Mouse (Mus musculus): ENCODE results near the gene Tec.

The Tec gene

DNA sequence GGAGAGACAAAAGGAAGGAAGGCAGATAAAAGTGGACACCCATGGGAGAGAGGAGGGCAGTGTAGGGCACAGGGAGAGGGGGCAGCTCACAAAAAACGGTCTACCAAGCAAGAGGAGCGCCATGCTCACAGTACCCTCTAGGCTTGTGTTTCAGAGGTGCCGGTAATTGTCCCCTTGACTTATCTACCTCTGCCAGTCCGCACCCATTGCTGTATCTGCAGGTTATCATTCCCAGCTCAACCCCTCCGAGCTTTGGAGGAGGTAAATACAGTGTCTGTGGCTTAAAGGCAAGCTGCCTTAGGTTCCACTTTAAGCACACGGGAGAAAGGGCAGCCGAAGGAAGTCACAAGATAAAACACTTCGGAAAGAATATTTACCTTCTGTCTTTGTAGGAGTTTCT lies 31.0 kb upstream of the Tec start:
- CTCF ChIA-PET, result no interaction called here
- POLR2A ChIA-PET, result interaction anchor here in 2 of 4 experiments (1.5 to 15.6 kb wide), 2 partner anchors 15 to 20 kb away, joined by 5 to 284 read pairs; partner anchors contain the start of gene Slain2 (in 2 of the 2)

- POLR2A ChIA-PET, result interaction anchor here in 3 of 4 experiments (0.6 to 15.6 kb wide), 7 partner anchors 8 to 341 kb away, joined by 3 to 284 read pairs (median 5); partner anchors contain the start of genes Slain2 (in 2 of the 3) and Tec (in 1 of the 3)
- CTCF ChIA-PET, result no interaction called here
These were observed 29.7 kb upstream of the Tec start for GRCm38 (mm10) chr5:72897998-72898397.

GRCm38 (mm10) chr5:72896478-72897279 lies 28.4 kb upstream of the Tec start:
- CTCF ChIA-PET, result no interaction called here
- POLR2A ChIA-PET, result interaction anchor here in 2 of 4 experiments (1.1 to 15.6 kb wide), 5 partner anchors 9 to 28 kb away, joined by 3 to 284 read pairs (median 6); partner anchors contain the start of genes Slain2 (in 2 of the 2) and Tec (in 1 of the 2)

DNA sequence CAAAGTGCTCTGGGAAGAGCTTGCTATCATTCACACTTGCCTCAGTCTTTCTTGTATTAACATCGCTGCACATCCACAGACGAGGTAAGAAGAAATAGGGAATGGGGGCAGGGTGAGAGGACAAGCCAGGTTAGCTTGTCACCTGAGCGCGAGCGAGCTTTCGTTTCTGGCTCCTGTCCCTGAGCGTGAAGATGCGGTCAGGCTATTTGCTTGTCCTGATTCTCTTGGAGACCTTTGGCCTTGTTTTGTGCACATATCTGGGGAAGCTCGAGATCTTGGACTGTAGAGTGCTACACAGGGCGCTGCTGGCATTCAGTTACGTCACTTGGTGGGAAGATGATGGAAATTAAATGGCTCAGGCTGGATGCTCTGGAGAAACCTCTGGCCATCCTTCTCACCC lies 27.0 kb upstream of the Tec start:
- CTCF ChIA-PET, result interaction anchor here (0.6 to 1.5 kb wide), 7 partner anchors 8 to 161 kb away, joined by 3 to 9 read pairs (median 4); no protein-coding TSS in a partner anchor
- POLR2A ChIA-PET, result interaction anchor here (0.5 to 15.6 kb wide), 7 partner anchors 9 to 269 kb away, joined by 3 to 284 read pairs (median 5); partner anchors contain the start of gene Slain2 (in 3 of the 4)

- POLR2A ChIA-PET, result interaction anchor here (0.6 to 15.6 kb wide), 8 partner anchors 8 to 342 kb away, joined by 3 to 284 read pairs (median 4); partner anchors contain the start of genes Slain2 (in 2 of the 4) and Tec (in 1 of the 4)
- CTCF ChIA-PET, result interaction anchor here (0.6 to 1.6 kb wide), 11 partner anchors 9 to 446 kb away, joined by 3 to 7 read pairs (median 3); no protein-coding TSS in a partner anchor
These were observed 25.7 kb upstream of the Tec start for GRCm38 (mm10) chr5:72893987-72894386.

- POLR2A ChIA-PET, result interaction anchor here (0.6 to 2.0 kb wide), 16 partner anchors 9 to 599 kb away, joined by 3 to 15 read pairs (median 4); partner anchors contain the start of genes Slain2 (in 3 of the 4) and Tec (in 1 of the 4)
- CTCF ChIA-PET, result interaction anchor here (0.6 to 1.4 kb wide), 17 partner anchors 9 to 427 kb away, joined by 3 to 9 read pairs (median 4); partner anchors contain the start of gene Nfxl1 (in 1 of the 4)
These were observed 23.3 kb upstream of the Tec start for GRCm38 (mm10) chr5:72891534-72891933.

DNA sequence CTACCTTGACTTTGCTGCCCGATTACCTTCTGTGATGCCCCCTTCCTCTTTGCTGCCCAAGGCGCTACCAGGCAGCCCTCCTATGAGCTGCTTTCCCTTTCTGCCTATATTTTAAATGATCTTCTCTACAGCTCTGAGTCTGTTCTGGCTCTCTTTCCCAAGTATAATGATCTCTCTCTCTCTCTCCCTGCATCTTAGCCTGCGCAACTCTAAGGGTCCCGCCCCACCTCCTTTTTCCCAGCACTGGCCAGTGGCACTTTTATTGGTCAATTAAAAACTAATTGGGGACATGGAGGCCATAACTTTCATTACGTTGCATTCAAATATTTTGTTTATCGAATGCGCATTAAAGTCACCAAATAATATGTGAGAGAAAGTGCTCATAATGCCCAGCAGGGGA lies 20.0 kb upstream of the Tec start:
- POLR2A ChIA-PET, result interaction anchor here in 2 of 4 experiments (0.8 to 1.3 kb wide), 5 partner anchors 12 to 27 kb away, joined by 3 read pairs; no protein-coding TSS in a partner anchor
- CTCF ChIA-PET, result no interaction called here

DNA sequence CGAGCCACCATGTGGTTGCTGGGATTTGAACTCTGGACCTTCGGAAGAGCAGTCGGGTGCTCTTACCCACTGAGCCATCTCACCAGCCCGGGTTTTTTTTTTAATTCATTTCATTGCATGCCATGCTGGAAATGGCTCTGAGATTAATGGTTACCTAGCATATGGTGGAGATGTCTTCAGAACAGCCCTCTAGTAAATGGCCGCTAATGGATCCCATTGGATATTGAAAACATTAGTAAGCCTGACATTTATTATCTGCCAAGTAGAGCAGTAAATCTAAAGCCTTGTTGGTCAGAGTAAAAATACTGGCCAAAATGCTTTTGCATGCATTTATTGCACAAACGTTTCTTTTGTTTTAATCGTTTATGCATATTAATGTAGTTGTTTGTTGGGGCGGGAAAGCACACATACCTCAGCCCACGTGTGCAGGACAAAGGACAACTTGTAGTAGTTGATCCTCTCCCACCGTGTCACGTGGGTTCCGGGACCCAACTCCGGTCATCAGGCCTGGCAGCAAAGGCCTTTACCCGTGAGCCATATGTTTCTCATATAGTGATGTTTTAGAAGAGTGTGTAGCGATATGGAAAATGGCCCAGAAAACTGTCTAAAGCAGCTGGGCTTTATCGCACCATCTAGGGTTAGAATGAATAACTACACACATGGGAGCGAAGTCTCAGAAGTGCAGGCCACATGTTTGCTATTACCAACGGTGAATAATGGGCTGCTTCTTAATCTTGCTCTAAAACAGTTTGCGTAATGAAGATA lies 18.4 kb upstream of the Tec start:
- ChIA-PET CTCF (no interaction called here), POLR2A (no interaction called here)

DNA sequence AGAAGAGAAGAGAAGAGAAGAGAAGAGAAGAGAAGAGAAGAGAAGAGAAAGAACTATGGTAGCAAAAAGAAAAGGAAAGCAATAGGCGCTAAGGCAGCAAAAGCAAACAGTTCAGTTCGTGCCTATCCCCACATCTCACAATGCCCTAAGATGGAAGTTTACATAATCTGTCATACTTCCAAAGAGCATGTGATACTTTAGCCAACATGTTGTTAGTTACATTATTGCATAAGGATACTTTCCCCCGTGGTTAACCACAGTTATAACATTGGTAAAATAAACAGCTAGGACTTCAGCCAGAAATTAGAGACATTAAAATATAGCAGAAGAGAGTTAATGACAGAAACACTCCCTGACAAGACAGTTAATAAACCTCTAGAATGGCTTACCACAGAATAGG lies 15.4 kb upstream of the Tec start:
- CTCF ChIA-PET, result no interaction called here
- POLR2A ChIA-PET, result no interaction called here

- CTCF ChIA-PET, result no interaction called here
- POLR2A ChIA-PET, result interaction anchor here in 1 of 4 experiments (1.2 kb wide), 1 partner anchor 9 kb away, joined by 4 read pairs; no protein-coding TSS in a partner anchor
These were observed 14.1 kb upstream of the Tec start for GRCm38 (mm10) chr5:72882412-72882765.

DNA sequence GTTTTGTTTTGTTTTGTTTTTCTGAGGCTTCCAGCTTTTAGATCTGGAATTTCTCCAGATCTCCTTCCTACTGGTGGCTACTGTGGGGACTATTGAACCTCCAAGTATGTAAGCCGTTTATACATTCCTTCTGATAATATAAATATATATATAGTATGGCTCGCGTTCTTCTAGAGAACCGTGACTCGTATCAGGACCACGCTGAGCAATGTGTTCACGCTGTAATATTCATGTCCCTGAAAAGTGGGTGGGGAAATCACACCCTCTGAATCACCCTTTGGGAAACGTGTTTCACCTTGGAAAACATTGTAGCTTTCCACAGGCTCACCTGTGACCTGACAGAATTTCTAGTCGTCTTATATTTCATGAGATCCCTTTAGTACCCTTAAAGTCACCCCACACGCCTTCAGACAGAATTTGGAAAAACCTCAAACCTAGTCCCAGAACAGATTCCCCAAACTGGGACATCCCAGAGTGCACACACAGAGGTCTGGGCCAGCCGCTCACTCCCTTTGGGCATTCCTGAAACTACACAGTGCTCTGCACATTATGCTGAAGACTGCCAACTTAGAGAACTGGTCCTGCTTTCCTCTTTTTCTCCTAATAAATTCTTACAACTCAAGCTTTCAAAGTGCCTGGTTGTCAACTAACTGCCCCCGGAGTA lies 13.6 kb upstream of the Tec start:
- ChIA-PET CTCF (no interaction called here), POLR2A (interaction anchor here in 3 of 4 experiments (0.5 to 1.2 kb wide), 3 partner anchors 10 to 302 kb away, joined by 4 to 5 read pairs (median 5); no protein-coding TSS in a partner anchor)

DNA sequence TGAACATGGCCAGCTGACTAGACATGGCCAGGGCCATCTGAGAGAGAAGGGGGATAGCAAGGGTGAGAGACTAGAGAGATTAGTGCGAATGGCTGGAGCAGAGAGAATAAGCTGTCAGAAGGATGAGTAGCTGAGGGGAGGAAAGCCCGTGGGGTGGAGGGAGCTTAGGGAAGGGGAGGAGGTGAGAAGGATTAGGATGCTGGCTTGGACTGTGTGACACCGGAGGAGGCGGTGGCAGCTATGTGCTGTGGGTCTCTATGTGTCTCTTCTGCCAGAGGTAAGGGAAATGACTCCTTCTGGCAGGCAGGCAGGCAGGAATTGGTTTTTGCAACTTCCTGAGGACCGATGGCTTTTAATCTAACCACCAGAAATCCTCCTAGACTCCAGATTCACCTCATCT lies 11.5 kb upstream of the Tec start:
- CTCF ChIA-PET, result interaction anchor here in 1 of 4 experiments (0.7 kb wide), 1 partner anchor 97 kb away, joined by 4 read pairs; no protein-coding TSS in a partner anchor
- POLR2A ChIA-PET, result interaction anchor here in 2 of 4 experiments (0.5 to 2.1 kb wide), 3 partner anchors 10 to 46 kb away, joined by 3 to 7 read pairs (median 3); partner anchors contain the start of gene Tec (in 1 of the 2)

- ChIA-PET POLR2A (no interaction called here), CTCF (interaction anchor here in 1 of 4 experiments (1.5 kb wide), 1 partner anchor 24 kb away, joined by 3 read pairs; no protein-coding TSS in a partner anchor)
These were observed 2.8 kb upstream of the Tec start for GRCm38 (mm10) chr5:72871114-72871513.

- ChIA-PET POLR2A (interaction anchor here in 3 of 4 experiments (0.6 to 3.0 kb wide), 14 partner anchors 9 to 699 kb away, joined by 3 to 17 read pairs (median 4); partner anchors contain the start of gene Slain2 (in 2 of the 3)), CTCF (interaction anchor here (0.5 to 1.4 kb wide), 7 partner anchors 22 to 291 kb away, joined by 3 to 11 read pairs (median 4); no protein-coding TSS in a partner anchor)
These were observed 1.7 kb upstream of the Tec start for GRCm38 (mm10) chr5:72869779-72870608.

DNA sequence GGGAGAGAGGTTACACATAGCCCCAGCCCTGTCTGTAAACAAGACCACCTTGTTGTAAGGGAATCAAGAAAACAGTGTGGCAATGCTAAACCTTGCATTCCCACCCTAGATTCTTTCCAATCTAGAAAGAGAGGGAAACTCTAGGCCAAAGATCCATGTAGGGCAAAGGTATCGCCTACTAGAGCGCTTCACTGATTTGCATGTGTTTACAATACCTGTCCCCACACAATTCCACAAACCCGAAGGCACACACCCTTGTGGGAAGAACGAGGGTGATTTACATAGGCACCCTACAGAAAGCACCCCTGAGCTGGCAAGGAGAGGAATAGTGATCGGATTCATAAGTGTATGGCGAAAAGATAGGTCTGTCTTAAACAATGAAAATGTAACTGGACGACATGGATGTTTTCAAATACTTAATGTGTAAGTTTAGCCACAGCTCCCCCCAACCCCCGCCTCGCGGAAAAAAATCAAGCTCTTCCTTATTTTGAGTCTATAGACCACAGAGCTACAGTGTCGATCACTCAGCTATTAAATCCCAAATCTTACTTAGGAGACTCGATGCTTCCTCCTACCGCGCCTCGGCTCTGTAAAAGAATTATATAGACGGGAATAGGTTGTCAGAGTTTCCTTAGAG lies 1.1 kb downstream of the Tec start:
- ChIA-PET POLR2A (interaction anchor here (0.5 to 3.0 kb wide), 12 partner anchors 8 to 93 kb away, joined by 3 to 17 read pairs (median 4); partner anchors contain the start of gene Slain2 (in 1 of the 4)), CTCF (interaction anchor here in 1 of 4 experiments (1.0 to 1.4 kb wide), 2 partner anchors 8 to 24 kb away, joined by 3 to 4 read pairs; no protein-coding TSS in a partner anchor)

DNA sequence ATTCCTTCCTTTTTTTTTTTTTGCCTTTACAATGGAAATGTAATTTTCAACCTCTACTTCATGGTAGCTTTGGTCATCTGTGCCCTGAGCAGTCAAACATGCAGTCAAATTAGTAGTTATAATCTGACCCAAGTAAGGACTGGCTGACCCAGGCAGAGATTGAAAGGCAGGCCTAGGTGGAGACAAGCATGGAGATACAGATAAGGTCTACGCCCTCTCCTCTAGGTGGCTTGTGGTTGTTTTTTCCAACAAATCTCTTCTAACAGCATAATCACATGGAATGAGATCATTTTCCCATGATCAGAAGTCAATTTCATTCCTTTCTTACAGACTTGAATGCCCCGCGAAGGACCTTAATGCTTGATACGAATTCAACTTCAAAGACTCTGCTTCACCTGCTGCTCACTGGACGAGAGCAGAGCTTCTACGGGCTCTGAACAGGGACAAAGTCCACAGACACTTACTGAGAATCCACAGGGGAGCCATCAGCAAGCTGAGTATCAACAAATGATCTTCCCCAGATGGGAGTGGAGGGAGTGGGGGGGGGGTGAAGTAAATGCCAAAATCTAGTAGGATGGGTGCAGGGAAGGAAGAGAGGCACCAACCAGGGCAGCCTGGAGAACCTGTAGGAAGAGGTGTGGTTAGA lies 1.9 kb downstream of the Tec start:
- ChIA-PET CTCF (interaction anchor here in 1 of 4 experiments (1.0 to 1.4 kb wide), 2 partner anchors 9 to 25 kb away, joined by 3 to 4 read pairs; no protein-coding TSS in a partner anchor), POLR2A (interaction anchor here in 2 of 4 experiments (0.6 to 2.5 kb wide), 4 partner anchors 10 to 149 kb away, joined by 4 to 6 read pairs (median 5); no protein-coding TSS in a partner anchor)

All from embryonic stem cell, embryonic (primary cell).